Mouse (Mus musculus) midbrain, embryonic 15.5 days (tissue): Measurements from ENCODE around the gene Slc38a10. TPM values are rescaled to one million over a fixed set of nuclear protein-coding genes. Genes with fewer than 3 reads are reported as not detected.

Experiments
- ATAC-seq: fragments of 200-750 bp; cut with Nextera tagmentation; replicated peaks from 2 replicates; pipeline ENCODE4 v1.8.0; 2017; ENCODE audit warnings: moderate TSS enrichment
- H3K27ac ChIP-seq: fragments of 300-500 bp; sonication (generic); 2 replicates; pipeline ENCODE4 v1.5.1; 2015; ENCODE audit warnings: mild to moderate bottlenecking, inconsistent platforms
- H3K27me3 ChIP-seq: fragments of 300-500 bp; sonication (generic); replicated peaks from 2 replicates; pipeline ENCODE4 v1.6.1; 2015; ENCODE audit warnings: inconsistent platforms
- H3K36me3 ChIP-seq: fragments of 300-500 bp; sonication (generic); replicated peaks from 2 replicates; pipeline ENCODE4 v1.6.1; 2015; ENCODE audit warnings: inconsistent platforms
- H3K4me1 ChIP-seq: fragments of 300-500 bp; sonication (generic); 2 replicates; pipeline ENCODE4 v1.6.1; 2015; ENCODE audit warnings: inconsistent platforms
- H3K4me2 ChIP-seq: fragments of 300-500 bp; sonication (generic); 2 replicates; pipeline ENCODE4 v1.6.1; 2015; ENCODE audit warnings: inconsistent platforms, mild to moderate bottlenecking, moderate library complexity
- H3K4me3 ChIP-seq: fragments of 300-500 bp; sonication (generic); 2 replicates; pipeline ENCODE4 v1.5.1; 2015; ENCODE audit warnings: mild to moderate bottlenecking, inconsistent platforms
- H3K9ac ChIP-seq: fragments of 300-500 bp; sonication (generic); 2 replicates; pipeline ENCODE4 v1.6.1; 2015; ENCODE audit warnings: mild to moderate bottlenecking, inconsistent platforms
- H3K9me3 ChIP-seq: fragments of 300-500 bp; sonication (generic); 2 replicates; pipeline ENCODE4 v1.6.1; 2016; ENCODE audit warnings: inconsistent platforms
- WGBS: fragments of 180-500 bp; shearing (Covaris S2); methylation state at CpG from one replicate; pipeline ENCODE4 v1.1.7; 2015; ENCODE audit warnings: mixed read lengths; 5-methylcytosine and 5-hydroxymethylcytosine counted together
- microRNA-seq: library from miRNA; unstranded; fragments of <30 nt; microRNA quantifications from one replicate; pipeline ENCODE4, GENCODE M21; 2016
- polyA plus RNA-seq: library from polyadenylated mRNA; unstranded; fragments of >200 nt; fragmentation: Nextera tagmentation; extraction: Ambion mirVana; gene quantifications from 2 replicates; pipeline ENCODE4 v1.2.1, GENCODE M21; 2015

The Slc38a10 gene
- polyA plus RNA-seq, 1 experiment from 2014 or later = 125 TPM

DNA sequence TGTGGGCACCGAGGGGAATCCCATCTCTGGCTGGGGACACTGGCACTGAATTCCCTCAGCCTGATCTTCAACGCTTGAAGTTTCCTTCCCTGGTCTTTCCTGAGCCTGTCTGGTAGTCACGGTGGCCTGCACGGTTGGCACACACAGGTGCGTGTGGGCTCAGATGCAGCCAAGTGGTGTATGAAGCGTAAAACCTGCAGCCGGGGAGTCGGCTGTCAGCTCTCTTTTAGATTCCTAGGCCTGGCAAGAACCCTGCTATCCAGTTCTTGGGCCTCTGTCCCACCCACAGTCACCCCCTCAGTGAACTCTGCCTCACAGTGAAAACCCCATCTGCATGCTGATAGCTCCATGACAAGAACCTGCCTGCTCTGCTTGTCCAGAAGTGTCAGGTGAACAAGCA lies 90.5 kb downstream of the Slc38a10 start:
- WGBS = 87% methylated on average over 8 of the region's 8 CpGs
- H3K27ac ChIP-seq = no peak overlapping the region
- no peaks in the 10 kb centered on the region for H3K4me1 ChIP-seq
- H3K9me3 ChIP-seq = no peaks in the 10 kb centered on the region
- no peak overlapping the region for H3K4me2 ChIP-seq
- H3K27me3 ChIP-seq = no peaks in the 10 kb centered on the region
- no peak overlapping the region for H3K4me3 ChIP-seq
- no peak for ATAC-seq
- no peak overlapping the region for H3K9ac ChIP-seq
- H3K36me3 ChIP-seq = peaks cover 7% of the 10 kb centered on the region; the same call in 1 of the 2 replicates

DNA sequence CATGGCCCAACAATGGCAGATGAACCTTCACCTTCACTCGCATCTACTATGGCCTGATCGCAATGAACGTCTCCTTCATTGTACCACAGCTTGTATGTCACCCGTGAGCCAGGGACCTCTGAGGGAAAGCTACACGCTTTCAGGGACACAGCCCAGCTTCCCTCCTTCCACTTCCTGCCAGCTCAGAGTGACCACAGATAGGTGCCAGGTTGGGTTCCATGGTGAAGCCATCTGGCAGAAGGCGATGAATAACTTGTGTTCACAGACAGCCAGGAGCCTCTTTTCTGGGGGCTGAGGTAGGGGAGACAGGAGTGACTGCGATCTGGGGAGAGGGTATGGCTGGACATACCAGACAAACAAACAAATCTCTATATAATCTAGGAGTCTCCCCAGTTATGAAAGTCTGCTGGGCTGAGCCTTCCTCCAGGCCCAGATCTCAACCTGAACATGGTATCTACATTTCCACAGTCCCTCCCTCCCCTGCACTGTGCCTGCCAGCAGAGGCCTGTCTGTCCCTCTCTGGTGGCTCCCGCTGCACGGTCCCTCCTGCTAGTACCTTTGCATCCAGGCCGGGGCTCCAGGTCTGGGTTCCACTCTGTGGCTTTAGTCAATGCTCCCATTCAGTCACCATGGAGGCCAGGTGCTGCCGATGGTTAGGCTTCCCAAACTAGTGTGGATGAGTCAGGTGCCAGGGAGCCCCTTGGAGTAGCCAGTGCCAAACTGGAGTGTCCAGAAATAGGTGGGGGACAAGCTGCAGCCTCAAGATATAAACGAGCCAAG lies 95.0 kb downstream of the Slc38a10 start:
- 88% methylated on average over 12 of the region's 12 CpGs for WGBS

More for the DNA sequence above, 95.0 kb downstream of the Slc38a10 start:
- H3K27ac ChIP-seq = no peak overlapping the region
- no peaks in the 10 kb centered on the region for H3K9me3 ChIP-seq
- H3K27me3 ChIP-seq = no peaks in the 10 kb centered on the region
- H3K9ac ChIP-seq = no peak overlapping the region
- no peaks in the 10 kb centered on the region for H3K36me3 ChIP-seq
- no peak for ATAC-seq
- no peak overlapping the region for H3K4me2 ChIP-seq
- H3K4me3 ChIP-seq = no peak overlapping the region
- peaks cover 5% of the 10 kb centered on the region; the same call in 1 of the 2 replicates for H3K4me1 ChIP-seq

Small RNA genes lying within 50 kb of the gene (microRNA-seq; reads per million reads assigned to microRNA genes)
- not detected for gene Gm25948

Other genes with a start within 250 kb of the Slc38a10 start
- gene Chmp6, start 237.9 kb downstream of the Slc38a10 start, polyA plus RNA-seq = 113 and 116 TPM in 2 replicates
- gene Baiap2, start 208.6 kb downstream of the Slc38a10 start, polyA plus RNA-seq = 15.5 and 16.3 TPM in 2 replicates
- gene Aatk, start 104.2 kb downstream of the Slc38a10 start, polyA plus RNA-seq = 45.3 and 45.5 TPM in 2 replicates
- gene Cep131, start 64.5 kb downstream of the Slc38a10 start, polyA plus RNA-seq = 35.0 and 35.6 TPM in 2 replicates
- 23.6 and 24.2 TPM in 2 replicates for gene Tepsin, start 52.6 kb downstream of the Slc38a10 start, polyA plus RNA-seq
- gene Ndufaf8, start 52.4 kb downstream of the Slc38a10 start, polyA plus RNA-seq = 51.4 and 53.5 TPM in 2 replicates
- gene Bahcc1, start 81.6 kb upstream of the Slc38a10 start, polyA plus RNA-seq = 16.2 and 16.7 TPM in 2 replicates
- 4,418 and 4,467 TPM in 2 replicates for gene Actg1, start 197.2 kb upstream of the Slc38a10 start, polyA plus RNA-seq
- 0.84 and 1.4 TPM in 2 replicates for gene Fscn2, start 210.2 kb upstream of the Slc38a10 start, polyA plus RNA-seq
- 124 TPM in 2 replicates for gene Faap100, start 227.4 kb upstream of the Slc38a10 start, polyA plus RNA-seq